Mouse (Mus musculus) granulocyte monocyte progenitor cell, adult 5-6 weeks (primary cell): ENCODE results near the gene Fkbp9. TPM values are rescaled to one million over a fixed set of nuclear protein-coding genes. Genes with fewer than 3 reads are reported as not detected.

Source experiments
- total RNA-seq, 2 experiments: library from RNA; stranded (forward) in 1 of 2; stranded (reverse) in 1 of 2; fragments of 200-712, 200-1000 nt in 1 of 2; fragments of >200 nt in 1 of 2; fragmentation: Nextera tagmentation in 1 of 2; gene quantifications; 2 replicates each; pipeline ENCODE4 v1.2.3; 2014 to 2017

The Fkbp9 gene
- total RNA-seq, 2 experiments from 2014 or later = 4.6 to 9.2 TPM

Other genes with a start within 250 kb of the Fkbp9 start
- gene Lsm5, start 127.3 kb upstream of the Fkbp9 start, total RNA-seq (2014; fragmentation: Nextera tagmentation) = 187 and 189 TPM in 2 replicates
- 202 and 238 TPM in 2 replicates for gene Lsm5, start 127.3 kb upstream of the Fkbp9 start, total RNA-seq (2017)
- gene Avl9, start 117.2 kb upstream of the Fkbp9 start, total RNA-seq (2014; fragmentation: Nextera tagmentation) = 14.7 and 16.8 TPM in 2 replicates
- 16.2 and 20.7 TPM in 2 replicates for gene Avl9, start 117.2 kb upstream of the Fkbp9 start, total RNA-seq (2017)
- 25.0 and 31.4 TPM in 2 replicates for gene Kbtbd2, start 34.2 kb upstream of the Fkbp9 start, total RNA-seq (2014; fragmentation: Nextera tagmentation)
- 25.4 and 34.2 TPM in 2 replicates for gene Kbtbd2, start 34.2 kb upstream of the Fkbp9 start, total RNA-seq (2017)
- gene Nt5c3, start 91.9 kb downstream of the Fkbp9 start, total RNA-seq (2014; fragmentation: Nextera tagmentation) = 62.8 and 82.7 TPM in 2 replicates
- 48.6 and 64.3 TPM in 2 replicates for gene Nt5c3, start 91.9 kb downstream of the Fkbp9 start, total RNA-seq (2017)
- gene Vmn1r4, start 92.0 kb downstream of the Fkbp9 start, total RNA-seq (2014; fragmentation: Nextera tagmentation) = 0.92 TPM in 1 of 2 replicates, not detected in the other
- 0.98 and 1.6 TPM in 2 replicates for gene Vmn1r4, start 92.0 kb downstream of the Fkbp9 start, total RNA-seq (2017)
- not detected in 2 replicates for gene Vmn1r5, start 138.2 kb downstream of the Fkbp9 start, total RNA-seq (2014; fragmentation: Nextera tagmentation)
- gene Vmn1r5, start 138.2 kb downstream of the Fkbp9 start, total RNA-seq (2017) = not detected in 2 replicates
- 1.8 TPM in 1 of 2 replicates, not detected in the other for gene Vmn1r6, start 165.2 kb downstream of the Fkbp9 start, total RNA-seq (2014; fragmentation: Nextera tagmentation)
- not detected in 2 replicates for gene Vmn1r6, start 165.2 kb downstream of the Fkbp9 start, total RNA-seq (2017)
- not detected in 2 replicates for gene Vmn1r7, start 193.3 kb downstream of the Fkbp9 start, total RNA-seq (2014; fragmentation: Nextera tagmentation)
- not detected in 2 replicates for gene Vmn1r7, start 193.3 kb downstream of the Fkbp9 start, total RNA-seq (2017)
- gene Vmn1r8, start 200.2 kb downstream of the Fkbp9 start, total RNA-seq (2014; fragmentation: Nextera tagmentation) = not detected in 2 replicates
- gene Vmn1r8, start 200.2 kb downstream of the Fkbp9 start, total RNA-seq (2017) = not detected in 2 replicates
- gene Vmn1r9, start 234.7 kb downstream of the Fkbp9 start, total RNA-seq (2014; fragmentation: Nextera tagmentation) = not detected in 2 replicates
- not detected in 2 replicates for gene Vmn1r9, start 234.7 kb downstream of the Fkbp9 start, total RNA-seq (2017)